Mouse (Mus musculus): ENCODE results near the gene Sv2b.

GRCm38 (mm10) chr7:75190192-75190591 lies 118.9 kb downstream of the Sv2b start:
- no peak for TF ChIP-seq CTCF (IDR thresholded peaks at IDR 0.05)
- no peak for TF ChIP-seq EP300 (IDR thresholded peaks at IDR 0.05)
